Mouse (Mus musculus) heart, adult 18-20 months (tissue): ENCODE data around the gene Ppt1. TPM values are rescaled to one million over a fixed set of nuclear protein-coding genes. Genes with fewer than 3 reads are reported as not detected.

ENCODE experiments used
- DNase-seq, 2 experiments: peaks; one replicate each; pipeline ENCODE4 v3.0.0; 2021 to 2022; ENCODE audit warnings: mixed read lengths in 1 of 2
- total RNA-seq, 2 experiments: library from RNA; stranded (reverse); gene quantifications; 2 replicates each; pipeline ENCODE4 v1.2.3; 2021

The Ppt1 gene
- total RNA-seq, 2 experiments from 2014 or later = 43.0 to 44.9 TPM

DNA sequence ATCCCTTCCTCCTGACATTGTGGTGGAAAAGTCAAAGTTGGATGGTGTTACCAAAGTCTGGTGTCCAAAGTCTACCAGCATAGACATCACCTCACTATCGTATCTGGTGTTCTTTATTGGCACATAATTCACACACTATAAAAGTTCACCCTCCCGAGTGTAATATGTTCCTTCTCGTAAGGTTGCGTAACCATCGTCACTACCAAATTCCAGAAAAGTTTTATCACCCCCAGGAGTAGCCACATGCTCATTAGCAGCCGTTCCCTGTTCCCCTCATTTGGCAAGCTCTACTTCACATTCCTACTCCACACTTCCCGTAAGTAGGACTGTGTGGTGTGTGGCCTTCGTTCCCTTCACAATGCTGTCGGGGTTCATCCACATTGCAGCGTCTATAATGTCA lies 69.3 kb downstream of the Ppt1 start:
- no peak for DNase-seq

Other genes starting within 250 kb of the Ppt1 start
- not detected for gene 9530002B09Rik, start 147.0 kb upstream of the Ppt1 start, total RNA-seq
- gene Cap1, start 49.8 kb downstream of the Ppt1 start, total RNA-seq = 10 to 100 TPM; 46.3 to 52.7 TPM
- gene Mfsd2a, start 124.9 kb downstream of the Ppt1 start, total RNA-seq = 1 to 10 TPM in 1 of 2 experiments, not detected in 1; 2.8 TPM
- under 1 TPM; 0.25 to 0.87 TPM for gene Mycl, start 159.4 kb downstream of the Ppt1 start, total RNA-seq
- gene Trit1, start 180.4 kb downstream of the Ppt1 start, total RNA-seq = 1 to 10 TPM; 4.9 to 5.5 TPM